Mouse (Mus musculus) spleen, postnatal 10 days (tissue): ENCODE results near the gene Tln2.

Experiments used
- DNase-seq, 2 experiments: peaks; one replicate each; pipeline ENCODE4 v3.0.0; 2021 to 2022; ENCODE audit warnings: low spot score in 2 of 2

The Tln2 gene

DNA sequence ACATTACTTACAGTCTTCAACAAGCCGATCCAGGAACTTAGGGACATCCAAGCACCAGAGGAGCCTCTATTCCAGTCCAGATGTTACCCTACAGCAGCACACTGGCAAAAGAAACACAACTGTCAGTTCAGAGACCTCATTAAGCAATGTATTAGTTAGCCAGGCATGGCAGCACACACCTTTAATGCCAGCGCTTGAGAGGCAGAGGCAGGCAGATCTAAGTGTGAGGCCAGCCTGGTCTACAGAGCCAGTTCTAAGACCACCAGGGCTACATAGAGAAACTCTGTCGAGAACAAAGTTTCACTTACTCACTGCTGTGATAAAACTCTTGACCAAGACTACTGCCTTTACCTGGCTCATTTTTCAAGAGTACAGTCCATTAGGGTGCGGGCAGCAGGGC, at the start of gene Tln2:
TSS of gene Tln2 (minus strand) at position 101 of the 400 bp plus-strand sequence.
- no peak for DNase-seq

DNA sequence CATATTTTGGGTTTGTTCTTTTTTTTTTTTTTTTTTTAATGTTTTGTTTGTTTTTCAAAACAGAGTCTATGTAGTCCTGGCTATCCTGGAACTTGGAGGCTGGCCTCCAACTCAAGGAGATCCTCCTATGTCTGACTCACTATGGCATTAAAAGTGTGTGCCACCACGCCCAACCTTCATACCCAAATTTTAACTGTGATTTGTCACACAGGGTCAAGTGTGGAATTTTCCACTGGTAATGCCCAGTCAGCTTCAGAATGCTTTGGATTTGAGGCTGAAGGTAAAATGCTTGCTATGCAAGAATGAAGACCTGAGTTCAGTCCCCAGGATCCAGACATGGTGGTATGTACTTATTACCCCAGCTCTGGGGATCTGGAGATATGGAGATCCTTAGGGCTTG, 49.7 kb upstream of the Tln2 start:
- DNase-seq = no peak

DNA sequence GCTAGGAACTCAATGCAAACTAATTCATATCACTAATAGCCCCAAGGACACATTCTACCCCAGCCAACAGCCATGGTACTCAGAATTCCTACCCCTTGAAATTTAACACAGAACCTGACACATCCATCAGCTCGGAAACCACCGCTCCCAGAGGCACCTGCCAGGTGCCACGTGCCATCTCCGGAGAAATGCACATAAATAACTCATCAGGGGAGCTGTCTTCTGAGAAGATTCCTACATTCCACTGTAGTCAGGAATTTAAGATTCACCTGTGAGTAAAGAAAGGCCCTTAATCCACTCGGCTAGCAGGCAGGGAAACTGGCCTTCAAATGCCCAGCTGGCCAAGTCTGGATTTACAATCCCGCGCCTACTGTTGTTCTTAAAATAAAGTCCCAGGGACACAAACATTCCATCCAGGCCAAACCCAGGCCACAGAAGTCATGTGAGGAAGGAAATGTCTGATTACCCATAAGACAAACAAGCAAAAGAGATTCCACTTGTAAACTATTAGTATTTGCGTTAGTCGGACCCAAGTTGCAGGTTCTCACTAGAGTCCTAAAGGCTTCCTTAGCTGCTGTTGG, 48.4 kb upstream of the Tln2 start:
- no peak for DNase-seq

DNA sequence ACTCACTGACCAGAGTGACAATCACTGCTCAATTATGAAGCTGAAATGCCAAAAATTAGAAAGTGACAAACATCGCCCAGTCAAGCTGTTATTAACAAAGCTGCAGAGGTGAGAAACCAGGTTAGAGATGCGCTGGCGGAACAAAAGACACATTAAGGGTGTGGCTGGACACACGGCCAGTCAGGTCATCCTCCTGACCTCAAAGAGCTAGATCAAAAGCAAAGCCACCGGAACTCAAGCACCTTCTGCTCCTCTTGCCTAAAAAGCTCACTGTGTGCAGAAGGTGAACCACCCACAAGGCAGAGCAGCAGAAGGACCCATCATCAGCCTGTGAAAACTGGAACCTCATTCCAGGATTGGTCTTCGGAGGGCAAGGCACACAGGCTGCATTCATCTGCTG, 47.8 kb upstream of the Tln2 start:
- DNase-seq = no peak

DNA sequence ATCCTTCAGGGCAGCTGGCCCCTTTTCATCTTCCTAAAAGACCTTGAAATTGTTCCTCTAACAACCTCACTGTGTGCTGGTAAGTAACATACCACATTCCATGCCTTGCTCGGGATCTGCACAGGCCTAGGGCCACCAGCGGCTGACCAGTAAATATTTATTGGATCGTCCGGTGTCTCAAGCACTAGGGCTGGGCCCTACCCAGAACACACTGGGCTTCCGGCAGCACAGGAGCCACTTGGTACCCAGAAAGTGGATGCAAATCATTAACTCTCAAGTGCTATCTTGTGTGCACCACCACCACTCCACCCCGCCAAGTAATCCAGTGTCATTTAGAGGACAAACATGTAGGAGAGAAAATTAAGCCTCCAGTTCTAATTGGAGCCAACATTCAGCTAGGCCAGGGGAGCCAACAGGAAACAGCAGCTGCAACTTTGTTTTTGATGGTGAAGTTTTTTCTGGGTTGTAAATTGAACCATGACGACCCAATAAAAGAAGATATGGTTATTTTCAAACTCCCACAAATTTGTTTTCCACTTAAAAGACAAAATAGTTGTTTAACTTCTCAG, 46.4 kb upstream of the Tln2 start:
- no peak for DNase-seq

DNA sequence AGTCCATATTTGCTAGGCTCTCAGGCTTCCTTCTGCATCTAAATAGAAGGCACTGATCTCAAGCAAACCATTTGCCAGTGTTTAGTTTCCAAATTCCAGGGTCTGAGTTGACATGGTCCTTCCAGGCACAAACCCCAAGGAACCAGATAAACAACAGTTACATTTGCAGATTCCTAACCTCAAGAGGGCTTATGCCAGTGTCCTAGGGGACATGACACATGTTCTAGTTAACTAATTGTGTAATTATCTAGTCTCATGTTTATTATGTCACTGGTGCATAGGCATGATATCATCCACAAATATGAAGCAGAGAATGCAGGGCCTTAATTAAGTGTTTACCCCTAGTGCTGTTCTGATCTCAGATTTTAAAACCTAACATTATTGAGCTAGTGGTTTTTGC, 45.4 kb upstream of the Tln2 start:
- DNase-seq = no peak

DNA sequence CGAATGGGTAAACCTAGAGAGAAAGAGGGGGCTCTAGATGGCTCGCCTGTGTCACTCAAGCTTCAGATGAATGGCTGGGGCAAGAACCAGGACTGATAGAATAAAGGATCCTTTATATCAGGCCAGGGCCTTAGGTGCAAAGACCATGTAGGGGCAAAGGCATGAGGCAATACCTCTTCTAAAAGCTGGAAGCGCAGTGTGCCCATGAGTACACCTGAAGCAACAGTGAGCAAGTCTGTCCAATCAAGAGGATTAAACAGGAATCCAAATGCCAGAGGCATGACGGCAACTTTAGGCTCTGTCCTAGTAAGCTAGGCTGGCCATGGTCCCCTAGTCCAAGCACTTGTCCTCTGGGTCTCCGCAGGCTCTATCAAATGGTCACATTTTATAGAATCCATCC, 42.8 kb upstream of the Tln2 start:
- DNase-seq = no peak

DNA sequence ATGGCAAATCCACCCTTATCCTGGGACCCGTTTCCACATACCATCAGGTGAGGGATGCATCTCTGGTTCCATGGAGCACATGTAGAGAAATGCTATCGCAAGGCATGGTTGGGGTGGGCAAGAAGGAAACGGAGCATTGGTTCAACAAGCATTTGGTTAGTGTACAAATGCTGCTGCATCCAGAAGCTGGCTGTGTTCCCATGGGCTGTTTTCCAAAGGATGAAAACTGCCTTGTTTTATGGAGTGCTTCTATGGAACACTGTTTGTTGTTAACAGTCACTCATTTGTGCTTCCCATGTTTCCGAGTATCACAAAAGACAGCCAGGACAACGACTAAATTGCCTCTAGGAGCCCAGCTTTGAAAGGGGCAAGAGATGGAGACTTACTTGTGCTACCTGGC, 35.7 kb upstream of the Tln2 start:
- DNase-seq = no peak

DNA sequence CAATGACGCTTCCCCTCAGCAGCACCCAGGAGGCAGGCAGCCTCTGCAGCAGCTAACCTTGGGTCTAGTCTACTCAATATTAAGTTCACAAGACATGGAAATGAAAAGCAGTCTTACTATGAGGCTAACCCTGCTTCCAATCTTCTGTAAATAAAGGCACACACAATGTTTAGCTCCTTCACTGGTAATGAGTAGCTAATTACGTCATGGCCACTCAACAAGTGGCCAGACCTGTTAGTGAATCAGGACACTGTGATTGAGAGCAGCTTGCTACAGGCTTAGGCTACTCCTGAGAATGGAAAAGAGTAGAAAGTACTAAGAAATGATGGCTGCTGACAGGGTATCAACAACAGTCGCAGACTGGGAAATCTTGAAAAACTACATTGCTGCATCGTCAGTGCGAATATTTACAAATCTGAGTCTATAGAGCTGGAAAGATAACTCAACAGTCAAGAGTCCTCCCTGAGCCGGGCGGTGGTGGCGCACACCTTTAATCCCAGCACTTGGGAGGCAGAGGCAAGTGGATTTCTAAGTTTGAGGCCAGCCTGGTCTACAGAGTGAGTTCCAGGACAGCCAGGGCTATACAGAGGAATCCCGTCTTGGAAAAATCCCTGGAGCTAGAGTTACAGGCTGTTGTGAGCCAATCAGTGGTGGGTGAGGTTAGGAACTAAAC, 34.1 kb upstream of the Tln2 start:
- DNase-seq = no peak

DNA sequence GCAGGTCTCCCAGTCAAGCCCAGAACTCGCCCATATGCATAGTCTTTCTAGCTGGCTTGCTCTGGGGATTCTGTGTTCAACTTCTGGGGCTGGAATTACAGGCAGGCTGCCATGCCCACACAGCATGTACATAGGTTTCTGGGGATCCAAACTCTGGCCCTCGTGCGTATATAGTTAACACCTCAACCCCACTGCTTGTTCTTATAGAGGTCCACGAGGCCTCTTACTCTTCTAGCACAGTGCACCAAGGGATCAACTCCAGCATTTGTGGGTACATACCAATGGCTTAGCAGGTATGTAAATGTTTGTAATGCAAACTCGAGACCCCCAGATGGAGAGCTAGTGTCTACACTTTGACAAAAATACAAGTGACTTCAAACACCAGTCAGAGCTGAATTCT, 33.2 kb upstream of the Tln2 start:
- DNase-seq = no peak

DNA sequence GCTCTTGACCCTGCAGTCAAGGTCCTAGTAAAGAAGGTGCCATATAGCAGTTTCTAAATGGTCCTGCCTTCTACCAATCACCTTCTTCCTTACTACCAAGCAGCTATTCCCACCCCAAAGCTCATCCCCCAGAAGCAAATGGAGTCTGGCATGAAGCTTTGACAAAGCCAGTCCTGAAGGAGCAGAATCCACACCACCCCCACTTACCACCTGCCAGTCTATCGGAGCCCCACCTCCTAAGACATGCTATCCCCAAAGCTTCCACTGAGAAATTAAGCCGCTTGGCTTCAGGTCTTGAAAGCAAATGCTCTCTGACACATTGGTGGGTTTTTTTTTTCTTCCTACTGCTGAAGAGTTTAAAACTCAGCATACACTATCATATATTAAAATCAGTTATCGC, 27.6 kb upstream of the Tln2 start:
- no peak for DNase-seq

DNA sequence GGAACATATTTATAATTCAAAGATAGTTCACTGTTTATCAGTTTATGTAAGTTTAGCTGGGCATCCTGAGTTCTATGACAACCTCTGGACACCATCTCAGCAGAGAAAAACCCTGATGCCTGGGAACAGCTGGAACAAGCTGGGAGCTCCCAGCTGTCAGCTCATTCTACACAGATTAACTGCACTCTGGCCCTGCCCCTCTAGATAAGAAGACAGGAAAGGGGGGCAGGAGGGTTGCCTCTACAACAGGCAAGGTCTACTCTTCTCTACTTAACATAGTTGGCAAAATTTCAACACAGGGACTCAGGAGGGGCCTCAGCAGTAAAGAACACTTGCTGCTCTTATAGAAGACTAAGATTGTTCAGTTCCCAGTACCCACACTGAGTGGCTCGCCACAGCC, 27.0 kb upstream of the Tln2 start:
- no peak for DNase-seq

DNA sequence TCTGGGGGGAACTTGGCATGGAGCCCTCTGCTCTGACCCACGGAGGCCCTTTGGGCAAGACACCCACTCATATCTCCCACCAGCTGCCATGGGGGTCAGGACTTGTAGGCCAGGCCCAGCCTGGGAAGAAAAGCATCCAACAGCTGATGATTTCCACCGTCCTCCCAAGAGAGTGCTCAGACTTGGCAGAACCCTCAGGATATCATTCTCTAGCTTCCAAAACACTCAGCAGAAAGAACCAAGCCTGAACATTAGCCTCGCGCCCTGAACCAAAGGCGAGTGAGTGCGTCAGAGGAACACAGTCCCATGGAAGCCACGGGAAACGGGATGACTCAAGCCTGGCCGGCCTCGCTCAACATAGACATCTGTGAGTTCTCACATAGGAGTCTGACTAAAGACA, 25.4 kb upstream of the Tln2 start:
- no peak for DNase-seq

DNA sequence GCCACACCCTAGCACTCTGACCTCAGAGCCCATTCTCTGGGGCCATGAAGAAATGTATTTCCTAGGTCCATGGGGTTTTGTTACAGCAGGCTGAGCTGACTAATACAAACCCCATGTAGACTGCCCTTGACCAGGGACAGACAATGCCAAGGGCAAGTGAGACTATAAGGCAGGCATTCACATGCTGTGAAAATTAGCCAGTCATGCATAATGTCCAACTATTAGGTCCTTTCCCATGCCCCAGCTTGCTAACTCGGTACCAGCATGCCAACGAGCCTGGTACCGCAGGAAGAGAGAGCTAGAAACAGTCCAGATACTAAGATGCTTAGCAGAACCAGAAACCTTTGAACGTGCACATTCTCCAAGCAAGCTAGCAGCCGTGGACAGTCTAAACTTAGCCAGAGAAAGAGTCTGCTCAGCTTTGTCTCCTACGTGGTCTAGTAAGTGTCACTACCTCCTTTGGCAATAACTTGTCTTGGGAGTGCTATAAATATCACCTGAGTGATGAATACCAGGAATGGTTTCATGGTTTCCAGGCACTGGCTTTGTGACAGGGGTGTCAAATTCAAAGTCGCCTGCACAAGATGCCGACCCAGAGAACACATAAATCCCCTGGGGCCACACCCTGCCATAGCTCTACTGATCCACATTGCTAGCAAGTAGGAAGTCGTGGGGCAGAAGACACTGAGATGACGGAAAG, 22.2 kb upstream of the Tln2 start:
- no peak for DNase-seq

DNA sequence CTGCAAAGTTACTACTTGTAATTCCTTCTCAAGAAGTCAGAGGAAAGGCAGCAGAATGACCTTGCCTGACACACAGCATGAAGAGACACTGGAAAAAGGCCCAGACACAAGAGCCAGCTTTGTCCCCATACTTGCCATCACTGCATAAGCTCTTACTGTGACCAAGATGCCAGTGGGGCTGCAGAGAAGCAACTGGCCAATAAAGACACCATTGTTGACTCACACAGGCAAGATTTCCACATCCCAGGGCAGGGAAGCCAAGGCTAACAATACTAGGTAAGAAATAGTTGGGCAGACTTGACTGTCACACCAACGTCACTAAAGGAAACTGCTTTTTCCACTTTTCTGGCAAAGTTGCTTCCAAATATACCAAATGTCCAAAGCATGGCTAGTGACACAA, 20.0 kb upstream of the Tln2 start:
- DNase-seq = no peak

DNA sequence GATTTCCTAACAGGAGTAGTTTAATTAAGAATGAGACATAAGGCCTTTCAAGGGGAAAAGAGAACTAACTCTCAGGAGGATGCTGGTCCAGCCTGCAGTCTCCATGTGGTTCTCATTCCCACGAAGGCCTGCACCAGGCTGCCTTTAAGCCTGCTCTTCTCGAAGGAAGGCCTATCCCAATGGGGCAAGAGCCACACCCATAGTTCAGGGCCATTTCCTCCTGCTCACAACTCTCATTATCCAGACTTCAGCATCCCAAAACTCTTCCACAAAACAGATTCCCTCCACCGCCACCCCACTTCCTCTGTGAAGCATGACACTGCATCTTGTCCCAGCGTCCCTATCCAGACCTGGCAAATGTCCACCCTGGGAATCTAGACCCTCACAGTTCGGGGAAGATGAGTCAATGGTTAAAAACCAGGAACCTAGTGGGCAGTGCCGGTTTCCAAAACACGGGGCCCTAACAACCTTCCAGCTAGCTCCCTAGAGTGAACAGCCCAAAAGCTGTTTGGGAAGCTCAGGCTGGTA, 15.3 kb upstream of the Tln2 start:
- no peak for DNase-seq

DNA sequence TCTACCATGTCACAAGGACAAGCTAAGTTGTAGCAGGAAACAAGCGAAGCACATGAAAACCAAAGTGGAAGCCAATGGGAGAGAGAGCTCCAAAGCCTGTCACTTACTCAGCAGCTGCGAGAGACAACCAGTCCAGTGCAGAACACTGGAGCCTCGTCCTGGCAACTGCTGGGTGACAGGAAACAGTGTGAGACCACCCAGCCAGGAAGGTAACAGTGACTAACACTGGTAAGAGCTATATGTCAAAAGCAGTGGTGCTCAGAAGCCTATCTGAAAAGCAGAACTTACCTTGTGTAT, 14.1 kb upstream of the Tln2 start:
- DNase-seq = no peak

DNA sequence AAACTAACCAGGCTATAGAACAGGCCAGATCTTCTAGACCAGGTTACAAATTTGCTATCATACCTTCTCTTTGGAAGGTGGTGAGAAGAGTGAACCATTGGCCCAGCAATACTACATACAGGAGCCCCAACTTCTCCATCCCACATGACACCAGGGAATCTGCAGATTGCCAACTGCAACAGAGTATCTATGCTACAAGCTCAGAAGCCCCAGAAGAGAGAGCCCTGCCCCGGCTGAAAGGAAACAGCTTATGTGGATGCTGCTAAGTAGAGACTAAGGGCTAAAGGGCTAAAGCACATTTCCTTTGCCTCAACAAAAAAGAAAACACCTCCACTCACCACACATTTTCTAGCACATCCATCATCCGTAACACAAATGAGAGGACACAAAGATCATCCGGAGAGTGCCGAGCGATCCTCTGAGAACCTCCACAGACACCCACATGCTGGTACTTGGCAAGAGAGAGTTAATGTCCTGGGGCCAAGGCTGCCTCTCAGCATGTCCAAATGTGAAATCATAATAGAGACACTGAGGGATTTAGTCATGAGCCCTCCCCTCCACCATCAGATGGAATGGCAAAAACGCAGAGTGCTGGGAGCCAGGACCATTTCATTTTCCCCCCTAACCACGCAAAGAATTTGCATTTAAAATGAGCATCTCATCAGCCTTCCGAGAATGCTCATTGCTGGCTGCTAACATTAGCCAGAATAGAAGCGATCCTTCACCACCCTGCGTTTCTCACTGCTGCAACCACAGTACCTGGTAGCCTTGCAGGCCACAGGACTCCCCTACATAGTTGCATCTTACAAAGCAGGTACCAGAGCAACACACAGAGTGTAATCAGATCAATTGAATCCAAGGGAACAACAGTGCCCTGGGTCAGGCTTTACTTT, 13.5 kb upstream of the Tln2 start:
- no peak for DNase-seq

DNA sequence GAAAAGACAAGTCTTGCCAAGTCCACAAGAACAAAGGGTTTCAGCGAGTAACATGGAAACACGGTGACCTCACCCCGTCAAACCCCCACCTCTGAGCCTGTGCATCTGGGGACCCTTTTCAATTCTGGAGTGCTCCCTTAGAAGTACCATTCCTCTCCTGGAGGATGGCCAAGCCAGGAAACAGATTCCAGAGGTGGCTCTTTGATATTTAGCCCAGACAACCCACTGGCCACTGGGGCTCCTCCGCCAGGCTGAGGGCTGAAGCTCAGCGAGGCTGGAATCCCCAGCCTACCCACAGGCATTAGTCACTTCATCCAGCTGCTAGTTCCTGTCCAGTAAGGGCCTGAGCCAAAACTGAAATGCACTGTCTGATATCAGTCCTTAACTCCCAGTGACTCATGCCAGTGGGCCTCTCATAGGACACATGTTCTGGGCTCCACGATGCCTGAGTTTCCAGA, 6.3 kb upstream of the Tln2 start:
- DNase-seq = no peak

DNA sequence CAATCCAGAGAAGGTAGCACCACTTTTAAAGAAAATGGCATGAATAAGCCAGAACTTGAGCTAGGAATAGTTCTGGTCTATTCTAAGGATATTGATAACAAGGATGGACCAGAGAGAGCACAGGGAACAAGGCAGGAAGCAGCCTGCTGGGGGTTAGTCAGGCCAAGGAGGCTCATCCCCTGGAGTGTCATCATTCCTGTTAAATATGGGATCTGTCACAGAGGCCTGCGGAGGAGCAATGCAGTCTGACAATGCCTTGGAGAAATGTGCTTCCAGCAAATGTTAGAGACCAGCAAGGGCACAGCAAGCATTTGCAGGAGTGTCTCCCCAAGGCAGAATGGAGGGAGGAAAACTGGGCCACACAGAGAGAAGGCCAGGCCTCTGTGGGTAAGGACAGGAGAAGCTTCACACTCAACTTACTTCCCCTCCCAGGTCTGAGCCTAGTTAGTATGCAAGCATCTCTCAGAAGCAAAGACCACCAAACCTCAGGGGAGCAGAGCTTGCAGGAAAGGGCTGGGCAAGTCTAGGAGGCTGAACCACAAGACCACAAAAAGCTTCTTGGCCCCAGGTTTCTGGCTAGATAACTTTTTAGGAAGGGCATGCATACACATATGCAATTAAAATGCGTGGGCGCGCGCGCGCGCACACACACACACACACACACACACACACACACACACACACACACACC, 9.5 kb downstream of the Tln2 start:
- no peak for DNase-seq

DNA sequence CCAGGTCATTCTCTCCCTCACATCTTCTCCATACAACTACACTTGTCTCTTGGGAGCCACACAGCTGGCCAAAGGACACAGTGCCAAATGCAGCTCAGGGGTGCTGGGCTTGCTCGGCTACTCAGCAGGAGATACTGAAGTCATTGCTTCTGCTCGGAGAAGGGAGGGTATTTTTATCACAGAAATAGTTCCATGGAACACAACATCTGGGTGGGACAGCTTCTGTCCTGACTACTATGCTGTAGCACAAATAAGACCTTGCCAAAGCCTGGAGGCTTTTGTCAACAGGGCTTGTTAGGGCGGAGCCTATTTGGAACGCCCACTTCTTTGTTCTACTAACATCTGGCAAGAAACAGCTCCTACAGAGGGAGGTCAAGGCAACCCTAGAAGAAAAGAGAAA, 10.2 kb downstream of the Tln2 start:
- DNase-seq = no peak
